Mouse (Mus musculus) thymus, adult 2 months (tissue): Measurements from ENCODE around the gene Gm21870. TPM values are rescaled to one million over a fixed set of nuclear protein-coding genes. Genes with fewer than 3 reads are reported as not detected.
"Not testable (repeated sequence)": the region's sequence is repeated elsewhere in the genome, so short reads cannot be mapped to it uniquely, and the experiment has no call there.

ENCODE experiments used
- DNase-seq: peaks from one replicate; pipeline ENCODE4 v3.0.0; 2021
- H3K27ac ChIP-seq: fragments of 200-500 bp; 2 replicates; pipeline ENCODE4 v1.5.1; 2012; ENCODE audit warnings: low read length, control low read depth; ENCODE audit not compliant: control insufficient read depth, insufficient read depth
- H3K27me3 ChIP-seq: fragments of 200-500 bp; 2 replicates; pipeline ENCODE4 v1.6.1; 2012; ENCODE audit warnings: mild to moderate bottlenecking, low read length, moderate library complexity, mixed read lengths; ENCODE audit not compliant: control insufficient read depth, insufficient read depth
- H3K36me3 ChIP-seq: fragments of 200-500 bp; 2 replicates; pipeline ENCODE4 v1.6.1; 2012; ENCODE audit warnings: mild to moderate bottlenecking, low read length, moderate library complexity; ENCODE audit not compliant: control insufficient read depth, insufficient read depth
- H3K4me1 ChIP-seq: fragments of 200-500 bp; replicated peaks from 2 replicates; pipeline ENCODE4 v1.6.1; 2012; ENCODE audit warnings: low read length; ENCODE audit not compliant: control insufficient read depth, insufficient read depth
- H3K4me3 ChIP-seq: fragments of 200-500 bp; 2 replicates; pipeline ENCODE4 v1.5.1; 2012; ENCODE audit warnings: mild to moderate bottlenecking, low read length, control low read depth, moderate library complexity; ENCODE audit not compliant: control insufficient read depth, insufficient read depth
- WGBS: fragments of 180-500 bp; shearing (Covaris S2); methylation state at CpG from one replicate; pipeline ENCODE4 v1.1.7; 2018; 5-methylcytosine and 5-hydroxymethylcytosine counted together
- polyA plus RNA-seq: library from polyadenylated mRNA; depleted of rRNA; stranded (reverse); fragments of >200 nt; gene quantifications from 2 replicates; pipeline ENCODE4 v1.2.3, GENCODE M21; 2012; rRNA removed

The Gm21870 gene
- not detected in 2 replicates for polyA plus RNA-seq

DNA sequence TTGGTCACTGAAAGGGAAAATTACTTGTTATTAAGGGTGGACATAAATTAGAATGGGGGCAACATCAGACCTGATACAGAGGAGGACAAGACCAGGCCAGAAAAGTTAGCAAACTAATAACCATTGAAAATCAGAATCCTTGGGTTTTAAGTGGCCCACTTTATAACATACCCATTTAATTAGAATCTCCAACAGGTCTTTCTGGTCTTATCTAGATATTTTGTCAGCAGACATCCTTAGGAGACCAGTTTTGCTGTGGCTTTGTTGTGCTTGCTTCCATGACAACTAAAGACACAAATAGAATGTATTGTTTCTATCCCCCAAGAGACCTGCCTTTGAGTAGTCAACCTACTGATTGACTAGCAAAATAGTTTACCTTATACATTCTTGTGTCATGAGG lies at the start of gene Gm21870:
Gene Gm21870 (minus strand): TSS at position 101 of the 400 bp plus-strand sequence.
- H3K4me3 ChIP-seq, H3K27me3 ChIP-seq, H3K36me3 ChIP-seq, H3K4me1 ChIP-seq, DNase-seq, H3K27ac ChIP-seq: not testable (repeated sequence)

DNA sequence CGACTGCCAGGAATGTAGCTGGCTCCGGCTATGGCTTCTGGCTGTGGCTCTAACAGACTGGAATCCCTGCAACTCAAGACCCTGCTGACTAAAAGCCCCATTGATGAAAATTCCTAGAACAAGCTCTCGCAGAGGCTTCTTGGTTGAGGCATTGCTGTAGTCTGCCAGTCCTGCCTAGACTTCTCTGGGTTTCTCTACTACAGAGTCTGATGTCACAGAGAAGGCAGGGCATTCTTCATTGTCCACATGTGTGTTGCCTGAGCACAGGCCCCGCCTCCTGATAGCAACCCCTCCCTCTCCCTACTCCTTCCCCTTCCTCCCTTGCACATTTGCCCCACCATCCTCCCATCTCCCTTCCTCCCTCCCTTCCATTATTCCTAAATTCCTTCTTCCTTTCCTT lies 30.2 kb downstream of the Gm21870 start, which contains the start of gene Btbd35f6:
Gene Btbd35f6 (minus strand): TSS at position 101 of the 400 bp plus-strand sequence.
- not testable (repeated sequence) for H3K4me3 ChIP-seq, H3K36me3 ChIP-seq, H3K27ac ChIP-seq, DNase-seq, H3K4me1 ChIP-seq, H3K27me3 ChIP-seq
- 88% methylated on average over 1 of the region's 4 CpGs for WGBS

Other genes starting within 250 kb of the Gm21870 start
- gene Btbd35f6, start 30.3 kb downstream of the Gm21870 start, polyA plus RNA-seq, result not detected in 2 replicates
- gene Btbd35f9, start 174.7 kb upstream of the Gm21870 start, polyA plus RNA-seq, result not detected in 2 replicates